Comparison of ENCODE assay signal across 8 mouse cellular contexts in genomic region chrX:66648911-66649620, GRCm38 (mm10). TPM values are rescaled to one million over a fixed set of nuclear protein-coding genes. Genes with fewer than 3 reads are reported as not detected.
A peak's percentile ranks its signal among the peaks of the same experiment; 100 is the strongest.
DNase-seq lines count a peak whose midpoint lies in the region; ATAC-seq lines count a peak whose summit lies in the region.

Gene Slitrk2, plus strand, starts transcription at chrX:66649318.

- H3K27me3 ChIP-seq in heart, embryonic 15.5 days: no peaks in the 10 kb centered on the region
- H3K27me3 ChIP-seq in intestine, embryonic 14.5 days (replicated peaks; ENCODE audit: control insufficient read depth, insufficient read depth, low read length): no peaks in the 10 kb centered on the region
- no peaks in the 10 kb centered on the region for H3K27me3 ChIP-seq in midbrain, embryonic 12.5 days

- no peak for DNase-seq in heart, postnatal 14 days
- DNase-seq in embryo, embryonic 11 days: peak; percentile 43
- peak; percentile 53 for DNase-seq in intestine, embryonic 14.5 days (ENCODE audit: low spot score)
- no peak for DNase-seq in spleen, adult 12 weeks (ENCODE audit: low spot score)

- intact Hi-C loops in heart, postnatal 14 days (cut with DNase I): no loop called here

- no peak within 1 kb of the TSS for H3K9ac ChIP-seq in heart, embryonic 15.5 days
- H3K9ac ChIP-seq in intestine, embryonic 14.5 days (ENCODE audit: low read length): no peak within 1 kb of the TSS
- peak within 1 kb of the TSS; percentile 31 for H3K9ac ChIP-seq in midbrain, embryonic 12.5 days (replicated peaks)

- WGBS in heart, embryonic 15.5 days: 8% methylated on average over 22 of the region's 25 CpGs
- WGBS in intestine, embryonic 14.5 days: 10% methylated on average over 23 of the region's 25 CpGs
- WGBS in midbrain, embryonic 12.5 days: 14% methylated on average over 25 of the region's 25 CpGs

- H3K4me2 ChIP-seq in heart, embryonic 15.5 days: peak within 1 kb of the TSS; percentile 64
- peak within 1 kb of the TSS; percentile 51 for H3K4me2 ChIP-seq in intestine, embryonic 14.5 days (ENCODE audit: low read length)
- H3K4me2 ChIP-seq in midbrain, embryonic 12.5 days (replicated peaks): peak within 1 kb of the TSS; percentile 59

- no peak for ATAC-seq in heart, embryonic 15.5 days (replicated peaks; ENCODE audit: insufficient number of reproducible peaks, insufficient read depth, low FRiP score, low read depth)
- no peak for ATAC-seq in intestine, embryonic 14.5 days (replicated peaks; ENCODE audit: low FRiP score, low TSS enrichment, low read depth)
- peak; percentile 54 for ATAC-seq in midbrain, embryonic 12.5 days (ENCODE audit: low FRiP score, low read depth)
- ATAC-seq in megakaryocyte, adult 5-6 weeks (ENCODE audit: poor library complexity, severe bottlenecking): no peak
- ATAC-seq in megakaryocyte progenitor cell, adult 5-6 weeks (replicated peaks; ENCODE audit: poor library complexity): no peak

- no peaks in the 10 kb centered on the region for H3K36me3 ChIP-seq in heart, embryonic 15.5 days
- no peaks in the 10 kb centered on the region for H3K36me3 ChIP-seq in intestine, embryonic 14.5 days (ENCODE audit: control insufficient read depth, insufficient read depth, low read length)
- no peaks in the 10 kb centered on the region for H3K36me3 ChIP-seq in midbrain, embryonic 12.5 days

- H3K4me3 ChIP-seq in heart, embryonic 15.5 days: peak within 1 kb of the TSS; percentile 36
- H3K4me3 ChIP-seq in intestine, embryonic 14.5 days (ENCODE audit: low read depth, low read length): peak within 1 kb of the TSS; percentile 20
- peak within 1 kb of the TSS; percentile 41 for H3K4me3 ChIP-seq in midbrain, embryonic 12.5 days

- H3K27ac ChIP-seq in heart, embryonic 15.5 days: no peak within 1 kb of the TSS
- no peak within 1 kb of the TSS for H3K27ac ChIP-seq in intestine, embryonic 14.5 days (ENCODE audit: low read depth)
- no peak within 1 kb of the TSS for H3K27ac ChIP-seq in midbrain, embryonic 12.5 days (replicated peaks)

- no peaks in the 10 kb centered on the region for H3K4me1 ChIP-seq in heart, embryonic 15.5 days (replicated peaks)
- H3K4me1 ChIP-seq in intestine, embryonic 14.5 days (replicated peaks; ENCODE audit: control insufficient read depth, insufficient read depth, low read length): no peaks in the 10 kb centered on the region
- 0 out of 2 replicates have a peak, but pooled peaks cover 2% of the 10 kb centered on the region for H3K4me1 ChIP-seq in midbrain, embryonic 12.5 days

- H3K9me3 ChIP-seq in heart, embryonic 15.5 days (replicated peaks): no peaks in the 10 kb centered on the region
- H3K9me3 ChIP-seq in intestine, embryonic 14.5 days (ENCODE audit: control insufficient read depth, low read length): no peaks in the 10 kb centered on the region
- no peaks in the 10 kb centered on the region for H3K9me3 ChIP-seq in midbrain, embryonic 12.5 days

RNA-seq across cellular contexts. Expression of gene Slitrk2, which starts in this region (rescaled TPM):
- 0.37 and 0.38 TPM in 2 replicates for polyA plus RNA-seq in heart, embryonic 15.5 days (2015; fragmentation: Nextera tagmentation; extraction: Ambion mirVana)
- under 1 TPM; 0.39 to 0.50 TPM for total RNA-seq in heart, postnatal 14 days (2021)
- 1.6 TPM in 2 replicates for polyA plus RNA-seq in intestine, embryonic 14.5 days (2014; fragmentation: Nextera tagmentation; extraction: Ambion mirVana)
- 4.2 and 5.5 TPM in 2 replicates for polyA plus RNA-seq in midbrain, embryonic 12.5 days (2016; fragmentation: Nextera tagmentation; extraction: Ambion mirVana)
- total RNA-seq in megakaryocyte, adult 5-6 weeks (2015): not detected in 2 replicates
- total RNA-seq in megakaryocyte, adult 5-6 weeks (2017): not detected in 2 replicates
- not detected in 2 replicates for total RNA-seq in megakaryocyte progenitor cell, adult 5-6 weeks (2015)
- total RNA-seq in megakaryocyte progenitor cell, adult 5-6 weeks (2017): not detected in 2 replicates

Comparison
In these comparisons a context has a peak if more than half of its experiments do, and no peak if none do; other contexts are left out.
1. DNase-seq: peak in embryo, embryonic 11 days (single experiment) and intestine, embryonic 14.5 days (single experiment); none in heart, postnatal 14 days (0 of 2) and spleen, adult 12 weeks (single experiment).
2. Peak in every context shown above with its lines, with median percentiles within 50 percentile points of each other: H3K4me2 ChIP-seq and H3K4me3 ChIP-seq.